Mouse (Mus musculus) ES-E14 (cell line): ENCODE measurements around the gene Fbxw5. TPM values are rescaled to one million over a fixed set of nuclear protein-coding genes. Genes with fewer than 3 reads are reported as not detected.

ENCODE experiments used
- DNase-seq: peaks from one replicate; pipeline ENCODE4 v3.0.0-alpha.2; 2013; ENCODE audit warnings: low read depth, low spot score
- H3K27ac ChIP-seq: 2 replicates; pipeline ENCODE4 v1.5.1; 2012; ENCODE audit warnings: low read depth, mild to moderate bottlenecking, low read length, moderate library complexity, mixed read lengths; ENCODE audit not compliant: poor library complexity, insufficient read depth, severe bottlenecking
- H3K36me3 ChIP-seq: 2 replicates; pipeline ENCODE4 v1.6.1; 2012; ENCODE audit warnings: mild to moderate bottlenecking, low read length, moderate library complexity, mixed read lengths; ENCODE audit not compliant: control insufficient read depth, poor library complexity, insufficient read depth, severe bottlenecking
- H3K4me1 ChIP-seq, 2 experiments: fragments of 150-350 bp in 1 of 2; sonication (generic) in 1 of 2; 2 replicates each; pipeline ENCODE4 v1.6.1; 2012; ENCODE audit warnings: low read length in 2 of 2, mild to moderate bottlenecking in 1 of 2, mixed read lengths in 1 of 2; ENCODE audit not compliant: control insufficient read depth in 2 of 2, insufficient read depth in 2 of 2, poor library complexity in 1 of 2
- H3K4me3 ChIP-seq, 2 experiments: fragments of 150-350 bp in 1 of 2; sonication (generic) in 1 of 2; 2 replicates each; pipeline ENCODE4 v1.5.1; 2012; ENCODE audit warnings: low read length in 2 of 2, low read depth in 1 of 2, mild to moderate bottlenecking in 1 of 2, mixed read lengths in 1 of 2; ENCODE audit not compliant: insufficient read depth in 1 of 2, poor library complexity in 1 of 2, severe bottlenecking in 1 of 2
- H3K9ac ChIP-seq: 2 replicates; pipeline ENCODE4 v1.6.1; 2012; ENCODE audit warnings: low read depth, mild to moderate bottlenecking, low read length, mixed read lengths; ENCODE audit not compliant: poor library complexity, insufficient read depth, severe bottlenecking
- H3K9me3 ChIP-seq: fragments of 150-350 bp; sonication (generic); 2 replicates; pipeline ENCODE4 v1.6.1; 2012; ENCODE audit warnings: low read depth, mild to moderate bottlenecking, low read length; ENCODE audit not compliant: control insufficient read depth, insufficient read depth
- CHD2 ChIP-seq: IDR thresholded peaks from 2 replicates; pipeline ENCODE4 v1.6.1; 2014; ENCODE audit warnings: mild to moderate bottlenecking, low read depth, low read length, inconsistent platforms
- HCFC1 ChIP-seq: IDR thresholded peaks from 2 replicates; pipeline ENCODE4 v1.6.1; 2012; ENCODE audit warnings: low read length, inconsistent platforms, borderline replicate concordance; ENCODE audit not compliant: insufficient read depth
- MAFK ChIP-seq: IDR thresholded peaks from 2 replicates; pipeline ENCODE4 v1.6.1; 2014; ENCODE audit warnings: mild to moderate bottlenecking, low read depth, low read length, inconsistent platforms; ENCODE audit not compliant: insufficient read depth
- ZC3H11A ChIP-seq: IDR thresholded peaks from 2 replicates; pipeline ENCODE4 v1.6.1; 2012; ENCODE audit warnings: low read depth, mild to moderate bottlenecking, inconsistent platforms, low read length, borderline replicate concordance
- ZNF384 ChIP-seq: IDR thresholded peaks from 2 replicates; pipeline ENCODE4 v1.6.1; 2012; ENCODE audit warnings: low read depth, low read length, inconsistent platforms
- in situ Hi-C, 2 experiments: fragments of 600-800 bp; cut with MboI; formaldehyde crosslinking; loops; one replicate each; pipeline ENCODE4 v1.15.1; 2025; ENCODE audit warnings: low sequenced_read_pairs in 2 of 2, inconsistent platforms in 1 of 2; ENCODE audit not compliant: unreplicated experiment in 2 of 2
- total RNA-seq: library from RNA; depleted of rRNA; stranded (reverse); fragments of 300-350 nt; gene quantifications from 2 replicates; pipeline ENCODE4 v1.2.3, GENCODE M21; 2012

The Fbxw5 gene
- total RNA-seq, 1 experiment, result 24.5 TPM

DNA sequence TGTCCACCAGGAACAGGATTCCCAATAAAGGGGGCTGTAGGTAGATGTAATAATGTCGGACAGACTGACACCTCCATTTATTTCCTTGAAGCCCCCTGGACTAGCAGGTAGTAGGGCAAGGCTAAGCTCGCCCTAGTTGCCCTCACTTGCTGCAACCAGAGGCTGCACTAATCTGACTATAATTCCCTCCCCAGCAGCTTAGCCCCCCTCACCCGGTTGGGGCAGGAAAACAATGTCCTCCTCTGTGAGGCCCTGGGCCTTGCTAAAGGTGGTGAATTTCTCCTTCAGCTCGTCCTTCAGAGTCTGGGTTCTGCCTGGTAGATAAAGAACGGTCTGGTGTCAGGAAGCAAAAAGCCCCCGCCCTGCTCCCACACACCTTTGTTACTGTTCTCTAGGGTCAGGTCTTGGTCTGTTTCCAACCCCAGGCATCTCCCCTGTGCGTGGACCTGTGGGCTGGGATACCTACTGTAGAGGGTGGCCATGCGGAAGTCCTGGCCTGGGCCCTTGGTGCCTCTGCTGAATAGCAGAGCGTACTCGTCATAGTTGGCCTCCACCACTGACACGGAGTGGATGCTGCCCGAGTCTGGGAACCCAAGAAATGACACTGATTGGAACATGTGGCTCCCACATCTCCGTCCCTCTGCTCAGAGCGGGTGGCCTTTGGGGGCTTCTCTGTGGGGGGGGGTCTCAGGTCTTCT lies 32.8 kb upstream of the Fbxw5 start:
- no peak overlapping the region for H3K9ac ChIP-seq
- no peak overlapping the region for H3K27ac ChIP-seq
- no peak overlapping the region for H3K4me3 ChIP-seq
- H3K36me3 ChIP-seq, result no peaks in the 10 kb centered on the region
- DNase-seq, result no peak
- TF ChIP-seq ZC3H11A (no peak), CHD2 (no peak), ZNF384 (no peak), MAFK (no peak), HCFC1 (no peak)
- in situ Hi-C loops, result no loop called here
- H3K4me1 ChIP-seq, result no peaks in the 10 kb centered on the region
- no peaks in the 10 kb centered on the region for H3K9me3 ChIP-seq

GRCm38 (mm10) chr2:25468962-25469915 lies 31.3 kb upstream of the Fbxw5 start:
- no peak for DNase-seq
- in situ Hi-C loops, result no loop called here
- Histone ChIP-seq H3K36me3 (no peaks in the 10 kb centered on the region), H3K4me3 (no peak overlapping the region), H3K9ac (no peak overlapping the region), H3K27ac (no peak overlapping the region), H3K9me3 (no peaks in the 10 kb centered on the region), H3K4me1 (no peaks in the 10 kb centered on the region)
- TF ChIP-seq CHD2 (no peak), HCFC1 (no peak), ZNF384 (no peak), ZC3H11A (no peak)

- H3K36me3 ChIP-seq, result no peaks in the 10 kb centered on the region
- no peak for DNase-seq
- no peaks in the 10 kb centered on the region for H3K9me3 ChIP-seq
- in situ Hi-C loops, result no loop called here
- no peak within 1 kb of the TSS for H3K27ac ChIP-seq
- no peaks in the 10 kb centered on the region for H3K4me1 ChIP-seq
- no peak for TF ChIP-seq ZC3H11A
- TF ChIP-seq CHD2, result no peak
- no peak for TF ChIP-seq ZNF384
- no peak for TF ChIP-seq MAFK
- no peak for TF ChIP-seq HCFC1
- no peak within 1 kb of the TSS for H3K4me3 ChIP-seq
- H3K9ac ChIP-seq, result no peak within 1 kb of the TSS
Observed at GRCm38 (mm10) chr2:25469969-25470368, 30.6 kb upstream of the Fbxw5 start, which contains the start of gene Ptgds. TSS of gene Ptgds (minus strand) at chr2:25470046.

DNA sequence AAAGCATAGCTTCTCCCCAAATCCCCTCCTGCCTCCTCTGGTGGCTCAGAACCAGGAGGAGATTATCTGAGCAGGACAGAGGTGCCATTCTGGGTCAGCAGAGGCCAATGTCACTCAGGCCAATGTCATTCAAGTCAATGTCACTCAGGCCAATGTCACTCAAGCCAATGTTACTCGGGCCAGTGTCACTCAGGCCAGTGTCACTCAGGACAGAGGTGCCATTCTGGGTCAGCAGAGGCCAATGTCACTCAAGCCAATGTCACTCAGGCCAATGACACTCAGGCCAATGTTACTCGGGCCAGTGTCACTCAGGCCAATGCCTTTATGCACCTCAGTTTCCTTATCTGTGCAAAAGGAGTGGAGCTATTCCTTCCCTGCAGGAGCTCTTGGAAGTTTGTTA lies 28.0 kb upstream of the Fbxw5 start:
- no peaks in the 10 kb centered on the region for H3K4me1 ChIP-seq
- in situ Hi-C loops, result no loop called here

More for the DNA sequence above, 28.0 kb upstream of the Fbxw5 start:
- no peak for DNase-seq
- no peaks in the 10 kb centered on the region for H3K36me3 ChIP-seq
- no peak overlapping the region for H3K4me3 ChIP-seq
- no peak overlapping the region for H3K9ac ChIP-seq
- H3K27ac ChIP-seq, result no peak overlapping the region
- TF ChIP-seq CHD2 (no peak), HCFC1 (no peak), ZC3H11A (no peak), MAFK (no peak), ZNF384 (no peak)
- H3K9me3 ChIP-seq, result no peaks in the 10 kb centered on the region
